Mouse (Mus musculus) lung, postnatal 0 days (tissue): ENCODE results near the gene Pik3c2a.

Experiments
- CTCF ChIP-seq: IDR thresholded peaks from 2 replicates; pipeline ENCODE4 v1.5.1; 2016; ENCODE audit warnings: antibody characterized with exemption, mild to moderate bottlenecking
- EP300 ChIP-seq: IDR thresholded peaks from 2 replicates; pipeline ENCODE4 v1.6.1; 2016; ENCODE audit warnings: antibody characterized with exemption, mild to moderate bottlenecking, control low read depth

DNA sequence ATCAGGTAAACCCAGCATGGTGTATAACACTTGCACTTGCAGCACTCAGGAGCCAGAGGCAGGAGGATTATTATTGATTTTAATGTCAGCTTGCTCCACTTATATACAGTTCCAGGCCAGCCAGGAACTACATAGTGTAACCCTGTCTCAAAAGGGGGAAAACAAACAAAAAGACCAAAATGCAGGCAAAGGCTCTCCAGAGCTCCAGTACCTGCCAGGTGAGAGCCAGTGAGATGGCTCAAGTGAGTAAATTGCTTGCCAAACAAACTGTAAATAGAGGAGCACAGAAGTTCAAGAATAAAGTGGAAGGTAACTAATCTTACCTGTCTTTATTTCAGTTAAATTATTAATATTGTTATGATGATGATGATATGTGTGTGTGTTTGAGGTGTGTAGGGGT, 16.0 kb downstream of the Pik3c2a start:
- TF ChIP-seq CTCF (no peak), EP300 (no peak)
